Mouse (Mus musculus): ENCODE results near the gene Optc. TPM values are rescaled to one million over a fixed set of nuclear protein-coding genes. Genes with fewer than 3 reads are reported as not detected.

The Optc gene
- under 1 TPM in 1 of 2 experiments, not detected in 1; 0.19 TPM for total RNA-seq (2021)
- long read RNA-seq, experiment 1: 0 reads
- long read RNA-seq, experiment 2: 0 reads

GRCm38 (mm10) chr1:133907949-133908658 lies at the start of gene Optc:
TSS of gene Optc (minus strand) at chr1:133907999.
- no peak for DNase-seq (ENCODE audit: low spot score)

GRCm38 (mm10) chr1:133954009-133954408 lies 46.2 kb upstream of the Optc start:
- DNase-seq (ENCODE audit: low spot score): no peak

GRCm38 (mm10) chr1:133953261-133953742 lies 45.5 kb upstream of the Optc start:
- DNase-seq (ENCODE audit: low spot score): peak; percentile 62

GRCm38 (mm10) chr1:133951598-133951997 lies 43.8 kb upstream of the Optc start:
- DNase-seq (ENCODE audit: low spot score): no peak

GRCm38 (mm10) chr1:133950061-133950782 lies 42.4 kb upstream of the Optc start:
- DNase-seq (ENCODE audit: low spot score): no peak

GRCm38 (mm10) chr1:133945106-133945505 lies 37.3 kb upstream of the Optc start:
- no peak for DNase-seq (ENCODE audit: low spot score)

GRCm38 (mm10) chr1:133941904-133942303 lies 34.1 kb upstream of the Optc start:
- DNase-seq (ENCODE audit: low spot score): no peak

GRCm38 (mm10) chr1:133941158-133941860 lies 33.5 kb upstream of the Optc start:
- DNase-seq (ENCODE audit: low spot score): no peak

GRCm38 (mm10) chr1:133940481-133941092 lies 32.8 kb upstream of the Optc start:
- no peak for DNase-seq (ENCODE audit: low spot score)

GRCm38 (mm10) chr1:133939708-133940107 lies 31.9 kb upstream of the Optc start:
- no peak for DNase-seq (ENCODE audit: low spot score)

- DNase-seq (ENCODE audit: low spot score): no peak
Observed at GRCm38 (mm10) chr1:133936169-133936568, 28.4 kb upstream of the Optc start.

- DNase-seq (ENCODE audit: low spot score): no peak
Observed at GRCm38 (mm10) chr1:133934354-133934963, 26.7 kb upstream of the Optc start.

GRCm38 (mm10) chr1:133933301-133934195 lies 25.7 kb upstream of the Optc start:
- no peak for DNase-seq (ENCODE audit: low spot score)

- DNase-seq (ENCODE audit: low spot score): no peak
Observed at GRCm38 (mm10) chr1:133929980-133930379, 22.2 kb upstream of the Optc start.

- no peak for DNase-seq (ENCODE audit: low spot score)
Observed at GRCm38 (mm10) chr1:133925223-133925622, 17.4 kb upstream of the Optc start.

- DNase-seq (ENCODE audit: low spot score): no peak
Observed at GRCm38 (mm10) chr1:133924141-133924875, 16.5 kb upstream of the Optc start.

- no peak for DNase-seq (ENCODE audit: low spot score)
Observed at GRCm38 (mm10) chr1:133923071-133923470, 15.3 kb upstream of the Optc start.

GRCm38 (mm10) chr1:133921304-133921751 lies 13.5 kb upstream of the Optc start, which contains the start of gene Prelp:
TSS of gene Prelp (minus strand) at chr1:133921414.
- DNase-seq (ENCODE audit: low spot score): peak; percentile 60

- no peak for DNase-seq (ENCODE audit: low spot score)
Observed at GRCm38 (mm10) chr1:133920876-133921275, 13.1 kb upstream of the Optc start.

Measured in gastrocnemius, adult 18-20 months (tissue).